Mouse (Mus musculus) left cerebral cortex, adult 18-20 months (tissue): ENCODE measurements around the gene Celsr1. TPM values are rescaled to one million over a fixed set of nuclear protein-coding genes. Genes with fewer than 3 reads are reported as not detected.
A peak's percentile ranks its signal among the peaks of the same experiment; 100 is the strongest.
"Not testable (repeated sequence)": the region's sequence is repeated elsewhere in the genome, so short reads cannot be mapped to it uniquely, and the experiment has no call there.

Experiments used
- DNase-seq, 2 experiments: peaks; one replicate each; pipeline ENCODE4 v3.0.0; 2021 to 2022; ENCODE audit warnings: low spot score in 2 of 2, mixed read lengths in 1 of 2
- total RNA-seq, 2 experiments: library from RNA; stranded (reverse); gene quantifications; 2 replicates each; pipeline ENCODE4 v1.2.3; 2021

Celsr1 gene
- total RNA-seq, 2 experiments from 2014 or later, result 4.3 to 5.3 TPM

- no peak for DNase-seq
Observed at GRCm38 (mm10) chr15:85900801-85901200, 132.8 kb downstream of the Celsr1 start.

DNA sequence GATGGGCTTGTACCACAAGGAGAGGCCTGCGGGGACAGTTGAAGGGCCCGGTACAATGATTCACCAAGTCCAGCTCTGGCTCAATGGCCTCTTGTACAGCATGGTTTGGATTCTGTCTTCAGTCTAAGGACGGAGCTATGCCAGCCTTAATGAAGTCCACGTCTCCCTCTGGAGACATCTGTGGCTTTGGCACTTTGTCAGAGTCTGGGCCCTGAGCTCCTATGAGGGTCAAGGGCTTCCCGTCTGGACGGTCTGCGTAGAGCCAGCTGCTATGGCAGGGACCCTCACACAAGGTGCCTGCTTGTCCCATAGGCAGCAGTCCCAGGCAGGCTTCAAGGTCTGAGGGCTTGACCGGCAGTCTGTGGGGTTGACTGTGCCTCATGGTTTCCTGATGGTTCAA is 133.3 kb downstream of the Celsr1 start:
- no peak for DNase-seq

DNA sequence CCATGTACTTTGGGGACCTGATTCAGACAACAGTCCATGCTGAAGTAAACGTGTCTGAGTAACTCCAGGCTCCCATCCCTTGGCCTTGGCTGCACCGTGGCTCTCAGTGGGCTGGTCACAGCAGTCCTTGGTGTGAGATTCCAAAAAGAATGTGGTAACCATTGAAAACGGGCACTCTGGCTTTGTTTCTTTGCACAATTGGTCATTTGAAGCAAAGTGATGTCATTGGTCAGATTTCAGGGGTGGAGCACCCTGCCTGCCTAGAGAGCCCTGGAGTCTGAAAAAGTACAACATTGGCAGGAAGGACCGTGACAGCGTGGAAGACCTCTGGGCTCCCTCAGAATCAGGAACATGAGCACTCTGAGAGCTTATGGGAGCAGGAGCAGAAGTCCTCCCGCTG is 134.2 kb downstream of the Celsr1 start:
- DNase-seq, result no peak

DNA sequence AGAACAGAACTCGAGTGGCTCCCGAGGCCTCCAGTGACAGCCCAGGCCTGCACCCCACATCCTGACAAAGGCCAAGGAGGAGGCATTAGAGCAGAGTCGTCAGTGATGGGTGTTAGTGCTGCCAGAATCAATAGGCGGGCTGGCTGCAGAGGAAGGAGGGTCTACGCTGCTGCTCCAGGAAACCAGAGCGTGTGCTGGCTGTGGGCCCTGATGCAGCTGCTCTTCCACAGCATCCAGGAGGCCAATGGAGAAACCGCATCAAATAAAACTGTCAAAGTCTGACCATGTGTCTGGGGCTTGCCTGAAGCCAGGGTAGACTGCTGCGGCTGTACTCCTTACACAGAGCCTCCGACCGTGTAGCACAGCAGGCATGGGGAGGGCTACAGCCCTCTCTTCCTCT is 136.5 kb downstream of the Celsr1 start:
- DNase-seq, result no peak

GRCm38 (mm10) chr15:85896284-85896683 is 137.3 kb downstream of the Celsr1 start:
- peak; percentile 80 to 93 for DNase-seq

DNA sequence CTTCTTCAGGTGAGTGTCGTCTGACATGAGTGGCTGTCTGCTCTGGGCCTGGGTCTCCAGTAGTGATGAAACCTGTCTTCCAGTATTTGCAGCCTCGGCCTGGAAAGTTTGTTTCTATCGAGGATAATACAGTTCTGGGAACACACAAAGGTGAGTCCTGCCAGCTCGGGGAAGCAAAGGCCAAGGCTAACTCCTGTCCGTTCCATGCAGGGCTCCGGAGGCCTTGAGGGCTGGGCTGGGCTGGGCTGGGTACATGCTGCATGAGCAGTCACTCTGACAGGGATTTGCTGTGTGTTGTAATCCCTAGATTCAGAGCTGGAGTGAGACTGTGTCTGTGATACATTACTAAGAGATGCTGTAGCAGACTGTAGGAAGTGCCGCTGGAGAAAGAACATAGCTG is 139.7 kb downstream of the Celsr1 start:
- no peak for DNase-seq

GRCm38 (mm10) chr15:85892498-85893118 is 141.0 kb downstream of the Celsr1 start:
- no peak for DNase-seq

DNA sequence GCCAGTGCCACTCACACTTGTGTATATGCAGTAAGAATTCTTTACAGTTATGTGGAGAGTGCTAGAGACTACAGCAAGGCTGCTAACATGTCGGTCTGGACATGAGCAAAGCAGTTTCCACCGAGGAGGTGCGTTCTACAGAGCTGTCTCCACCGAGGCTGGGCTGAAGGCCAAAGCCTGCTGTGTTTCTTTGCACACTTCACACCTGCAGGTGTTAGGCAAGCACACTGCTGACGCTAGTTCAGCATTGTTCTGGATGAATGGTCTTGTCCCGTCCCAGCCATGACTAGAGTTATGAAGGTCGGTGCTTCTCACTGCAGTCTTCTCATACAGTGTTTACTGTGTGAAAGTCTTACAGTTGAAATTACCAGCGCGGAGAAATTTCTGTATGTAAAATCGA is 141.6 kb downstream of the Celsr1 start:
- no peak for DNase-seq

DNA sequence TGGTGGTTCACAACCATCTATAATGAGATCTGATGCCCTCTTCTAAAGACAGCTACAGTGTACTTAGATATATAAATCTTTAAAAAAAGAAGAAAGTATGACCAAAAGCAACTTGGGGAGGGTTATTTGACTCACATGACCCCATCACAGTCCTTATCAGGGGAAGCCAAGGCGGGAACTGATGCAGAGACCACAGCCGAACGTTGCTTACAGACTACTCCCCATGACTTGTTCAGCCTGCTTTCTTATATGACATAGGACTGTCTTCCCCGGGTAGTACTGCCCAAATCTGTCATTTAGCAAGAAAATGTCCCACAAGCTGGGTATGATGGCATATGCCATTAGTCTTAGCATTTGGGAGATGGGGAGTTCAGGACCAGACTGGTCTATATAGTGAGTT is 144.3 kb downstream of the Celsr1 start:
- DNase-seq, result no peak

- DNase-seq, result no peak
Observed at GRCm38 (mm10) chr15:85885606-85886005, 148.0 kb downstream of the Celsr1 start.

DNA sequence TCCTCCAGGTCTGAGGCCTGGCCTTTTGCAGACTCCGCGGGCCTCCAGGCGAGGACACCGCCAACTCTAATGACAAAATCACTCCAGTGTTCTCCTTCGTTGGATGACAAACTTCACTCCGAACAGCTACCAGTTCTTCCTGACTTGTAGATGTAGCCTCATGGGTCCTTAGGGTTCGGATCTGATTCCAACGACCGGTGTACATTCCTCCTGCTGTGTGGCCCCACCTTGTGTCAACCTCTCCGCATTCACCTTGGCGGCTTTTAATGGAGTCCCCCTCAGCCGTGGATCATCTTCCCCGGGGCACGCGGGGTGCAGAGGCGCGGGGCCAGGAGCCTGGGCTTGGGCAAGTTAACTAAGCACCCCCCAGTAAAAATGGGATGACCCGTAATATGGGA is 154.1 kb downstream of the Celsr1 start:
- DNase-seq, result no peak

GRCm38 (mm10) chr15:85878848-85879497 is 154.6 kb downstream of the Celsr1 start, which contains the start of gene Trmu:
Trmu (plus strand) TSS chr15:85879312.
- peak; percentile 86 to 93 for DNase-seq

DNA sequence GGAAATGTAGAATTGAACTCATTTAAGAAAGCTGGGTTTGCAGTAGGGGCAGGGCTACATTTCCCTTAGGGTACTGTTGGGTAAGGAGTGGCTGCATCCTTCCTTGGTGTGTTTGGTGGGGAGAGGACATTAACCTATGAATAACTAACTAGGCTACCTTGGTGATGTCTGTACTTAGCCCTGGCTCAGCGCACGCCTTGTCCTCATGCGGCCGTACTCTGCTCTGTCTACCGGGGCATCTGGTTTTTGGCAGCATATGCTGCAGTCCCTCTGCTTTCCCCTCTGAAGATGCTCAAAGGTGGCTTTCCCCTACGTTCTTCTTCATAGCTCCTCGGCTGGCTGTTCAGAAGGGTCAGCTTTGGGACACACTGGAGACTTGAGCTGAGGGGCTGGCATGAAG is 156.2 kb downstream of the Celsr1 start:
- no peak for DNase-seq

- peak; percentile 74 to 79 for DNase-seq
Observed at GRCm38 (mm10) chr15:85867696-85868095, 165.9 kb downstream of the Celsr1 start.

DNA sequence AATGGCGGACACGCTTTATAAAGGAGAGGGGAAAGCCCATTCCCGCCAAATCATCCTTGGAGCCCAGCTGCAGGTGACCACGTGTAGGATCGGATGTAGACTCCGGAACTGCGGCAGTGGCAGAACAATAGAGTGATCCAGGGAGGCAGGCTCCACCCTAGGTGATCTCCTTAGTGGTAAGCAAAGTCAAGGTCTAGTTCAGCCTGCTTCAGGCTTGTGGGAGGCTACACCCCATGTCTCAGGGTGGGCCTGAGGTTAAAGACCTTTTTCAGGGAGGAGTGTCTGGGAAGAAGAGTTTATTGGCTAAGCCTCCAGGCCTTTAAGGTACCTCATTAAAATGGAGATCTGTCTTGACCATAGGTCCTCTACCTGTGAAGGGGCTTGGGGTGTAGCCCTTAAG is 167.7 kb downstream of the Celsr1 start:
- not testable (repeated sequence) for DNase-seq

DNA sequence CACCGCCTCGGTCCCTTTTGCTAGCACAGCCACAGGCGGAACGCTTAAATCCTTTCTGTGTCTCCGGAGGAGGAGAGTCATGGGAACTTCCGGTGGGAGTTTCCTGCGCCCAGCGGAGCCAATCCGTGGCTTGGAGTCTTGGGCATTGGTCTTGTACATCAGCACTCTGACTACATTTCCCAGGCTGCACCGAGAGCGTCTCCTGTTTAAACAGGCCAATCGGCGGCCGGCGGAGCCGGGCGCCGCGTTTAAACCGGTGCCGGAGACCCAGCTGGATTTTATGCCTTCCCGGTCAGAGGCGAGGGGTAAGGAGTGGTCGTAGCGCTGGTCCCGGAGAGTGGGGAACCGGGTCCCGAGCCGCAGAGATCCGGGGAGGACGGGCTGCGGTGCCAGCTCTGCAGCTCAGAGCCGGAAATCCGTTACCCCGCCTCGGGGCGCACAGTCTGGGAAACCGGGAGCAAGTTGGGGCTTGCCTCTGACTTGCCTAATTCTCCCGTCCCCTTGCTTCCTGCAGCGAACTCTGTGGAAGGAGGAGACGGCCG is 174.0 kb downstream of the Celsr1 start, which contains the start of gene Gtse1:
TSS of gene Gtse1 (plus strand) at position 256 of the 542 bp plus-strand sequence.
- DNase-seq, result peak; percentile 88 to 93

- peak in 1 of 2 experiments; percentile 13 for DNase-seq
Observed at GRCm38 (mm10) chr15:85858980-85859489, 174.5 kb downstream of the Celsr1 start.

DNA sequence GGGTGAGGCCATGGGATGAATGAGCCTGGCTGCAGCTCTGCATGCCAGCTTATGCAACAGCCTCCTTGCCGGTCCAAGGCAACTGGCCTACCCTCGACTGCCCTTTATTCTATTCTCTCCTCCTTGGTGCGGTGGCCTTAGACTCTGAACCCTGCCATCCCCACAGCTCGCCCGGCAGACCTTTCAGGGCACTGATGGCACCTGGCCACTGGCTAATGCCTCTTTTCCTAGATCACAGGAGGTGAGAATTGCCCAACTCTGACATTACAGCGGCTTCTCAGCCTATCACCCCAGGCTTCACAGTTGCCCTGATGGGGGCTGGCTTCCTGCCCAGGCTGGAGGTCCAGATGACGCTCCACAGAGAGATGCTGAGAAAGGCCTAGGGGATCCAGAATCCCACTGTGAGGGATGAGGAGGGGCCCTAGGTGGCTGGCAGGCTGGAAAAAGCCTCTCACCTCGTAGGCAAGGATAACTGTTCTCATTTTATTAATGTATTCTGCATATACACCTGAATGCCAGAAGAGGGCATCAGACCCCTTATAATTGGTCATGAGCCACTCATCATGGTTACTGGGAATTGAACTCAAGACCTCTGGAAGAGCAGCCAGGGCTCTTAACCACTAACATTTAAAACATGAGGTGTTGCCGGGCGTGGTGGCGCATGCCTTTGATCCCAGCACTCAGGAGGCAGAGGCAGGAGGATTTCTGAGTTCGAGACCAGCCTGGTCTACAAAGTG is 181.8 kb downstream of the Celsr1 start:
- no peak for DNase-seq
